Mouse (Mus musculus) CH12.LX (cell line): ENCODE measurements around the gene Vps26a. TPM values are rescaled to one million over a fixed set of nuclear protein-coding genes. Genes with fewer than 3 reads are reported as not detected.

Source experiments
- DNase-seq: peaks from one replicate; pipeline ENCODE4 v3.0.0-alpha.2; 2013; ENCODE audit errors: extremely low read depth
- H3K27ac ChIP-seq: 2 replicates; pipeline ENCODE4 v1.5.1; 2012; ENCODE audit warnings: low read depth, mild to moderate bottlenecking, control low read depth, moderate library complexity; ENCODE audit not compliant: insufficient read depth
- H3K27me3 ChIP-seq: replicated peaks from 2 replicates; pipeline ENCODE3; 2012; ENCODE audit warnings: inconsistent platforms
- H3K36me3 ChIP-seq, 2 experiments: replicated peaks in 1 of 2; 2 replicates each; pipeline versions ENCODE3 to v1.6.1; 2012; ENCODE audit warnings: inconsistent platforms in 1 of 2, low read length in 1 of 2, mild to moderate bottlenecking in 1 of 2, mixed read lengths in 1 of 2, moderate library complexity in 1 of 2; ENCODE audit not compliant: control insufficient read depth in 1 of 2, insufficient read depth in 1 of 2
- H3K4me1 ChIP-seq, 2 experiments: 2 replicates each; pipeline ENCODE4 v1.6.1; 2012; ENCODE audit warnings: inconsistent platforms in 1 of 2, moderate library complexity in 1 of 2; ENCODE audit not compliant: insufficient read depth in 2 of 2, control insufficient read depth in 1 of 2
- H3K4me2 ChIP-seq: 2 replicates; pipeline ENCODE4 v1.6.1; 2012; ENCODE audit warnings: low read depth, mild to moderate bottlenecking, control low read depth; ENCODE audit not compliant: poor library complexity, insufficient read depth, severe bottlenecking
- H3K4me3 ChIP-seq, 3 experiments: fragments of 150-350 bp in 1 of 3; sonication (generic) in 1 of 3; replicated peaks in 1 of 3; 2 replicates each; pipeline versions ENCODE3 to v1.5.1; 2011 to 2012; ENCODE audit warnings: low read depth in 2 of 3, low read length in 2 of 3, mild to moderate bottlenecking in 2 of 3, moderate library complexity in 2 of 3, control low read depth in 1 of 3, improper control_type of control experiment in 1 of 3, inconsistent platforms in 1 of 3, mixed read lengths in 1 of 3; ENCODE audit not compliant: poor library complexity in 1 of 3
- H3K79me2 ChIP-seq: replicated peaks from 2 replicates; pipeline ENCODE4 v1.6.1; 2012; ENCODE audit warnings: mild to moderate bottlenecking, moderate library complexity; ENCODE audit not compliant: control insufficient read depth, poor library complexity, insufficient read depth, severe bottlenecking; ENCODE audit errors: extremely low read depth
- H3K9ac ChIP-seq: 2 replicates; pipeline ENCODE4 v1.6.1; 2012; ENCODE audit warnings: low read depth, mild to moderate bottlenecking, control low read depth, moderate library complexity; ENCODE audit not compliant: insufficient read depth
- H3K9me3 ChIP-seq: replicated peaks from 2 replicates; pipeline ENCODE3; 2012; ENCODE audit warnings: low read length, inconsistent platforms, mixed read lengths
- BHLHE40 ChIP-seq: IDR thresholded peaks from 2 replicates; pipeline ENCODE4 v1.6.1; 2011; ENCODE audit warnings: mild to moderate bottlenecking, low read depth, low read length, improper control_type of control experiment
- CHD1 ChIP-seq: IDR thresholded peaks from 2 replicates; pipeline ENCODE4 v1.6.1; 2012; ENCODE audit warnings: low read depth, low read length, improper control_type of control experiment, inconsistent platforms
- CHD2 ChIP-seq: IDR thresholded peaks from 2 replicates; pipeline ENCODE4 v1.6.1; 2011; ENCODE audit warnings: low read length, improper control_type of control experiment
- CTCF ChIP-seq, 2 experiments: IDR thresholded peaks in 1 of 2; conservative IDR thresholded peaks in 1 of 2; 2 replicates each; pipeline ENCODE4 v1.5.1; 2011 to 2012; ENCODE audit warnings: low read depth in 2 of 2, low read length in 2 of 2, improper control_type of control experiment in 1 of 2, inconsistent platforms in 1 of 2, mild to moderate bottlenecking in 1 of 2, moderate library complexity in 1 of 2
- EP300 ChIP-seq: IDR thresholded peaks from 2 replicates; pipeline ENCODE4 v1.6.1; 2011; ENCODE audit warnings: low read length, improper control_type of control experiment
- ETS1 ChIP-seq: conservative IDR thresholded peaks from 2 replicates; pipeline ENCODE4 v1.6.1; 2012; ENCODE audit warnings: low read depth, mild to moderate bottlenecking, inconsistent platforms, low read length, improper control_type of control experiment, moderate library complexity
- GABPA ChIP-seq: IDR thresholded peaks from 2 replicates; pipeline ENCODE4 v1.6.1; 2012; ENCODE audit warnings: low read depth, low read length, improper control_type of control experiment, inconsistent platforms; ENCODE audit not compliant: insufficient replicate concordance
- HCFC1 ChIP-seq: IDR thresholded peaks from 2 replicates; pipeline ENCODE4 v1.6.1; 2012; ENCODE audit warnings: low read depth, mild to moderate bottlenecking, inconsistent platforms, low read length, improper control_type of control experiment
- JUND ChIP-seq: conservative IDR thresholded peaks from 2 replicates; pipeline ENCODE4 v1.6.1; 2011; ENCODE audit warnings: low read depth, low read length, improper control_type of control experiment
- KAT2A ChIP-seq: IDR thresholded peaks from 2 replicates; pipeline ENCODE4 v1.6.1; 2012; ENCODE audit warnings: low read length, improper control_type of control experiment, inconsistent platforms; ENCODE audit not compliant: insufficient replicate concordance
- MAFK ChIP-seq: IDR thresholded peaks from 2 replicates; pipeline ENCODE4 v1.6.1; 2011; ENCODE audit warnings: low read length, improper control_type of control experiment; ENCODE audit not compliant: insufficient replicate concordance
- MAX ChIP-seq: IDR thresholded peaks from 2 replicates; pipeline ENCODE4 v1.6.1; 2011; ENCODE audit warnings: low read length, improper control_type of control experiment
- MEF2A ChIP-seq: IDR thresholded peaks from 2 replicates; pipeline ENCODE4 v1.6.1; 2014; ENCODE audit warnings: low read depth, mild to moderate bottlenecking, inconsistent platforms, low read length, improper control_type of control experiment, borderline replicate concordance
- MXI1 ChIP-seq: IDR thresholded peaks from 2 replicates; pipeline ENCODE4 v1.6.1; 2011; ENCODE audit warnings: mild to moderate bottlenecking, low read depth, low read length, improper control_type of control experiment
- MYC ChIP-seq: IDR thresholded peaks from 2 replicates; pipeline ENCODE4 v1.6.1; 2011; ENCODE audit warnings: low read depth, mild to moderate bottlenecking, improper control_type of control experiment, low read length
- NELFE ChIP-seq: IDR thresholded peaks from 2 replicates; pipeline ENCODE4 v1.6.1; 2011; ENCODE audit warnings: low read depth, low read length, improper control_type of control experiment
- NRF1 ChIP-seq: IDR thresholded peaks from 2 replicates; pipeline ENCODE4 v1.6.1; 2014; ENCODE audit warnings: low read depth, mild to moderate bottlenecking, inconsistent platforms, low read length, improper control_type of control experiment, moderate library complexity
- PAX5 ChIP-seq: IDR thresholded peaks from 2 replicates; pipeline ENCODE4 v1.6.1; 2012; ENCODE audit warnings: low read length, inconsistent platforms, mixed read lengths
- POLR2AphosphoS2 ChIP-seq: IDR thresholded peaks from 2 replicates; pipeline ENCODE4 v1.6.1; 2011; ENCODE audit warnings: low read depth, low read length, improper control_type of control experiment
- RAD21 ChIP-seq: IDR thresholded peaks from 2 replicates; pipeline ENCODE4 v1.6.1; 2011; ENCODE audit warnings: low read depth, mild to moderate bottlenecking, low read length, improper control_type of control experiment, moderate library complexity
- RCOR1 ChIP-seq: conservative IDR thresholded peaks from 2 replicates; pipeline ENCODE4 v1.6.1; 2012; ENCODE audit warnings: low read depth, mild to moderate bottlenecking, inconsistent platforms, low read length, improper control_type of control experiment
- SMC3 ChIP-seq: IDR thresholded peaks from 2 replicates; pipeline ENCODE4 v1.6.1; 2011; ENCODE audit warnings: low read depth, low read length, improper control_type of control experiment
- TBP ChIP-seq: conservative IDR thresholded peaks from 2 replicates; pipeline ENCODE4 v1.6.1; 2011; ENCODE audit warnings: low read depth, low read length, improper control_type of control experiment
- TCF12 ChIP-seq: IDR thresholded peaks from 2 replicates; pipeline ENCODE4 v1.6.1; 2014; ENCODE audit warnings: low read depth, mild to moderate bottlenecking, inconsistent platforms, low read length, improper control_type of control experiment
- UBTF ChIP-seq: IDR thresholded peaks from 2 replicates; pipeline ENCODE4 v1.6.1; 2012; ENCODE audit warnings: low read depth, mild to moderate bottlenecking, inconsistent platforms, low read length, improper control_type of control experiment, moderate library complexity
- USF1 ChIP-seq: IDR thresholded peaks from 2 replicates; pipeline ENCODE4 v1.6.1; 2014; ENCODE audit warnings: low read depth, mild to moderate bottlenecking, inconsistent platforms, low read length, improper control_type of control experiment
- USF2 ChIP-seq: conservative IDR thresholded peaks from 2 replicates; pipeline ENCODE4 v1.6.1; 2011; ENCODE audit warnings: low read depth, low read length, improper control_type of control experiment
- ZC3H11A ChIP-seq: IDR thresholded peaks from 2 replicates; pipeline ENCODE4 v1.6.1; 2012; ENCODE audit warnings: low read depth, mild to moderate bottlenecking, inconsistent platforms, low read length, improper control_type of control experiment
- ZKSCAN1 ChIP-seq: IDR thresholded peaks from 2 replicates; pipeline ENCODE4 v1.6.1; 2012; ENCODE audit warnings: low read depth, inconsistent platforms, low read length, improper control_type of control experiment, borderline replicate concordance
- ZNF384 ChIP-seq: IDR thresholded peaks from 2 replicates; pipeline ENCODE4 v1.6.1; 2012; ENCODE audit warnings: low read depth, low read length, improper control_type of control experiment, inconsistent platforms
- dilution Hi-C: fragments of 300-500 bp; cut with MboI; formaldehyde crosslinking; loops from 2 replicates; pipeline ENCODE4 v1.14.3; 2020; ENCODE audit warnings: low sequenced_read_pairs; ENCODE audit not compliant: extremely low pct_unique_long_range_greater_than_20kb, extremely low pct_ligation_motif_present
- in situ Hi-C: fragments of 300-500 bp; cut with MboI; formaldehyde crosslinking; loops from 3 replicates; pipeline ENCODE4 v1.14.3; 2019; ENCODE audit warnings: low sequenced_read_pairs, low pct_ligation_motif_present, low pct_unique_long_range_greater_than_20kb, mixed read lengths
- polyA plus RNA-seq: library from polyadenylated mRNA; unstranded; fragments of >175 nt; gene quantifications from 2 replicates; pipeline ENCODE4 v1.2.1, GENCODE M21; 2012; ENCODE audit warnings: low read depth; ENCODE audit not compliant: insufficient read length
- total RNA-seq, 2 experiments: library from RNA; depleted of rRNA; stranded (reverse); fragments of 300-350 nt in 1 of 2; fragments of >200 nt in 1 of 2; gene quantifications; 2 replicates each; pipeline ENCODE4 v1.2.3; 2012 to 2014

Vps26a gene
- total and polyA plus RNA-seq, 3 experiments: 14.2 to 33.5 (median 32.5) TPM

- H3K27ac ChIP-seq: peak overlapping the region; percentile 70
- H3K9ac ChIP-seq: peak overlapping the region; percentile 93
- peaks cover 2% of the 10 kb centered on the region for H3K9me3 ChIP-seq
- H3K4me1 ChIP-seq: peaks cover 8 to 59% of the 10 kb centered on the region in 2 experiments
- peak overlapping the region; percentile 46 to 76 (median 66) for H3K4me3 ChIP-seq
- H3K4me2 ChIP-seq: peak overlapping the region; percentile 55
- in situ Hi-C loops (loop anchor here (5.0 kb wide), 1 partner anchor 35 kb away; no protein-coding TSS in a partner anchor), dilution Hi-C loops (no loop called here)
- no peak for DNase-seq
- H3K36me3 ChIP-seq: peaks cover 0 to under 1% of the 10 kb centered on the region in 2 experiments
- peaks cover 47% of the 10 kb centered on the region for H3K79me2 ChIP-seq
- H3K27me3 ChIP-seq: no peaks in the 10 kb centered on the region
- TF ChIP-seq MAFK (no peak), RCOR1 (no peak), TBP (no peak), CHD1 (no peak), ETS1 (no peak), POLR2AphosphoS2 (0 out of 2 replicates have a peak, but pooled peaks have one; percentile 2), GABPA (no peak)
Observed at GRCm38 (mm10) chr10:62507071-62507470, 20.5 kb upstream of the Vps26a start.

DNA sequence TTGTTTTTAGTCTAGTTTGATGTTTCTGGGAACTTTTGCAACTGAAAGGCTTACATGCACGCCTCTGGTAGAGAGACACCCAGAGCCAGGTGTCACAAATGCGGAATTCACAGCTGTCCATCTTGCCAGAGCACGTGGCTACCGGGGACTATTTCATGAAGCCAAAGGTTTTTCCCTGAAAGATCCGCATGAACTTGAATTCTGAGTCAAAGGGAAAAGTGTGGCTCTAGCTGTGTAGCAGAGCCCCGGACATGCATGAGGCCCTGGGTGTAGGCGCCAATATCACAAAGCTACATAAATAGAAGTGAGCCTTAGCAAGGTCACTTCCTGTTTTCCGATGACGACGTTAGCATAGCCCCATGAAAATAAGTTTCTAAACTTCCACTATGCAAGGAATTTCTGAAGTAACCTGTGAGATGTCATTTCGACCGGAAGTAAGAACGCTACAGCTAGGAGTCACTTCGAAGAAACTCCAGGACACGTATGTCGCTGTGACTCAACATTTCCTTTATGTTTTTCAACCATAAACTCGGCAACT lies 19.5 kb upstream of the Vps26a start:
- Histone ChIP-seq H3K4me3 (peak overlapping the region; percentile 46 to 76 (median 66)), H3K36me3 (peaks cover 0 to 3% of the 10 kb centered on the region in 2 experiments), H3K4me2 (peak overlapping the region; percentile 80), H3K9me3 (peaks cover 2% of the 10 kb centered on the region), H3K4me1 (peaks cover 8 to 58% of the 10 kb centered on the region in 2 experiments), H3K79me2 (peaks cover 55% of the 10 kb centered on the region), H3K9ac (peak overlapping the region; percentile 93), H3K27me3 (no peaks in the 10 kb centered on the region), H3K27ac (peak overlapping the region; percentile 90)
- dilution Hi-C loops (no loop called here), in situ Hi-C loops (loop anchor here (5.0 kb wide), 1 partner anchor 36 kb away; no protein-coding TSS in a partner anchor)
- DNase-seq: peak; percentile 88
- TF ChIP-seq MYC: peak; percentile 97
- peak; percentile 35 for TF ChIP-seq CHD2
- TF ChIP-seq CTCF (conservative IDR thresholded peaks at IDR 0.05 in 1 of 2, IDR thresholded peaks at IDR 0.05 in 1 of 2; ENCODE audit: low read depth in 2 of 2, low read length in 2 of 2): no peak
- peak; percentile 21; the same call in 1 of the 2 replicates for TF ChIP-seq CHD1
- TF ChIP-seq BHLHE40: peak; percentile 92
- peak; percentile 98 for TF ChIP-seq MAX
- no peak for TF ChIP-seq SMC3
- TF ChIP-seq MAFK: 0 out of 2 replicates have a peak, but pooled peaks have one; percentile 39
- TF ChIP-seq ZNF384: no peak
- TF ChIP-seq PAX5: no peak
- TF ChIP-seq NELFE: no peak
- TF ChIP-seq NRF1: no peak
- peak; percentile 78; the same call in 1 of the 2 replicates for TF ChIP-seq MEF2A
- no peak; the same call in 1 of the 2 replicates for TF ChIP-seq USF2
- TF ChIP-seq UBTF: peak; percentile 66; the same call in 1 of the 2 replicates
- peak; percentile 44 for TF ChIP-seq EP300
- no peak for TF ChIP-seq ZC3H11A
- no peak for TF ChIP-seq KAT2A
- TF ChIP-seq RCOR1: 0 out of 2 replicates have a peak, but pooled peaks have one; percentile 8
- peak; percentile 29; the same call in 1 of the 2 replicates for TF ChIP-seq USF1
- no peak; the same call in 1 of the 2 replicates for TF ChIP-seq TCF12
- no peak for TF ChIP-seq HCFC1
- no peak for TF ChIP-seq RAD21
- TF ChIP-seq ZKSCAN1: no peak
- peak; percentile 94; the same call in 1 of the 2 replicates for TF ChIP-seq ETS1
- peak; percentile 97 for TF ChIP-seq MXI1
- TF ChIP-seq POLR2AphosphoS2: no peak
- peak; percentile 82 for TF ChIP-seq JUND
